Mouse (Mus musculus): ENCODE data around the gene Upp1.

DNA sequence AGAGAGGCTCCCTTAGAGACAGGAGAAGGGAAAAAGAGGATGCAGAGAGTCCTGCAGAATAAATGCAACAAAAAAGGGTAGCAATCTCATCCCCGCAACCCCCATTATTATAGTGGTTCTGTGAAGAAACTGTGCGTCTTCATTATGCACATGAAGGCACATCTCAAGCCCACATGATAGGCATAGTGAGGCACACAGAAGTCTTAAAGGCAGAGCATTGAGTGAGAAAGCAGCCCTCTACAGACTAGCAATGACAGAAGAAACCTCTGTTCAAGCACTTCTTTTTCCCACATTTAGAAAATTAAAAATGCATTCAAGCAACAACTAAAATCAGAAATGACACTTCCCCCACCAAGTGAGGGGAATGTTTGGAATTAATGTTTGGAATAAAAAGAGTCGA, 41.5 kb upstream of the Upp1 start:
- TF ChIP-seq CTCF (IDR thresholded peaks at IDR 0.05; ENCODE audit: low read depth) (no peak), EP300 (IDR thresholded peaks at IDR 0.05; ENCODE audit: low read depth) (no peak)

Data from liver, embryonic 14.5 days (tissue).